Mouse (Mus musculus): ENCODE data around the gene Rnf121.

GRCm38 (mm10) chr7:102108206-102108605 is 42.9 kb upstream of the Rnf121 start:
- no peak for TF ChIP-seq CTCF (IDR thresholded peaks at IDR 0.05; ENCODE audit: control insufficient read depth, insufficient read depth, insufficient read length)
- TF ChIP-seq USF1 (IDR thresholded peaks at IDR 0.05; ENCODE audit: low read depth): no peak
- TF ChIP-seq MAX (IDR thresholded peaks at IDR 0.05): no peak
- no peak for TF ChIP-seq MYOG (IDR thresholded peaks at IDR 0.05; ENCODE audit: control insufficient read depth, extremely low read depth, insufficient read length)
- no peak for TF ChIP-seq CEBPB (IDR thresholded peaks at IDR 0.05; ENCODE audit: low read depth)
